Mouse (Mus musculus) olfactory bulb, adult 2 months (tissue): ENCODE results near the gene Gtf2f1. TPM values are rescaled to one million over a fixed set of nuclear protein-coding genes. Genes with fewer than 3 reads are reported as not detected.

ENCODE experiments used
- H3K27ac ChIP-seq: fragments of 200-500 bp; 2 replicates; pipeline ENCODE4 v1.5.1; 2012; ENCODE audit warnings: low read depth, low read length; ENCODE audit not compliant: insufficient read depth
- H3K4me1 ChIP-seq: fragments of 200-500 bp; 2 replicates; pipeline ENCODE4 v1.6.1; 2012; ENCODE audit warnings: low read length; ENCODE audit not compliant: control insufficient read depth, insufficient read depth
- H3K4me3 ChIP-seq: fragments of 200-500 bp; 2 replicates; pipeline ENCODE4 v1.5.1; 2012; ENCODE audit warnings: mild to moderate bottlenecking, low read depth, low read length, moderate library complexity; ENCODE audit not compliant: insufficient read depth
- CTCF ChIP-seq: fragments of 200-500 bp; IDR thresholded peaks from 2 replicates; pipeline ENCODE4 v1.5.1; 2012; ENCODE audit warnings: low read depth, mild to moderate bottlenecking, low read length, moderate library complexity; ENCODE audit not compliant: insufficient read depth
- POLR2A ChIP-seq: fragments of 200-500 bp; IDR thresholded peaks from 2 replicates; pipeline ENCODE4 v1.6.1; 2012; ENCODE audit warnings: mild to moderate bottlenecking, low read depth, low read length, moderate library complexity; ENCODE audit not compliant: insufficient read depth
- WGBS: fragments of 180-500 bp; shearing (Covaris S2); methylation state at CpG from one replicate; pipeline ENCODE4 v1.1.7; 2018; 5-methylcytosine and 5-hydroxymethylcytosine counted together
- polyA plus RNA-seq: library from polyadenylated mRNA; stranded (reverse); fragments of >200 nt; gene quantifications from 2 replicates; pipeline ENCODE4 v1.2.4, GENCODE M21; 2012; ENCODE audit warnings: low replicate concordance; ENCODE audit not compliant: missing spikeins, insufficient read depth, insufficient read length

The Gtf2f1 gene
- polyA plus RNA-seq, 1 experiment: not detected

- H3K4me1 ChIP-seq: peaks cover 8% of the 10 kb centered on the region
- H3K4me3 ChIP-seq: no peak overlapping the region
- 42% methylated on average over 8 of the region's 8 CpGs for WGBS
- TF ChIP-seq POLR2A (no peak), CTCF (no peak)
- H3K27ac ChIP-seq: no peak overlapping the region
Observed at GRCm38 (mm10) chr17:57038978-57039377, 27.9 kb upstream of the Gtf2f1 start.

- no peak overlapping the region for H3K4me3 ChIP-seq
- 0 out of 2 replicates have a peak overlapping the region, but pooled peaks have one; percentile 93 for H3K27ac ChIP-seq
- H3K4me1 ChIP-seq: peaks cover 10% of the 10 kb centered on the region
- TF ChIP-seq POLR2A (no peak), CTCF (no peak)
- 86% methylated on average over 4 of the region's 4 CpGs for WGBS
Observed at GRCm38 (mm10) chr17:57032854-57033253, 21.8 kb upstream of the Gtf2f1 start.

DNA sequence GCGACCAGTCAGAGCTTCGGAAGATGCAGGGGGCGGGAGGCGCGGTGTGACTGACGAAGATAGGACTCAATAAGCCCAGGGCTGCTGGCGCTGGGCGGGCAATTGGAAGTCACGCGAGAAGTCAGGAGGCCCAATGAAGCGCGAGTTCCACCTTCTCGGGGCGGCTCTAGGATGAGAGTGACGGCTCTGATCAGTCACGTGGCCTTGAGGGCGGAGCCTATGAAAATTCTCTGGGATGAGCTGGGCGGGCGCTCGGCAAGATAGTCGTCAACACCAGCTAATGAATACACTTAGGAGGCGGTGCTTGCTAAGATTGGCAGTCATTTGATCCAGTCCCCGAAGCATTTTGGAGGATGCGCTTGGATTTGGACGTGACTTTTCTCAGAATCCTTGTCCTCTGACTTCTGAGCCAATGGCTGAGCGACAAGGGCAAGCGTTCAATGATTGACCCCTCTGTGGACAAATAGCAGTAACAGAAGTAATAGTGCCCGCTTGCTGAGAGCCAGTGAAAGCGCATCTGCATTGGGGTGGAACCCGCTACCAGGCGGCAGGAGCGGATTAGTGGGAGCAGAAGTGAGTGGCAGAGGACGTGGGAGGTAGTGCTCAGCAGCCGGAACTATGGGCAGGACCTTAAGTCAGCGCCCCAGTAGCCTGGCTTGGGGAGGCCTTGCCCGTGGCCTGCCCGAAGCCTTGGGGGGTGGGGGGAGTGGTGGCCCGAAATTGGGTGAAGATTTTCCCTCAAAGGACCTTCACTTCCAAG, 20.8 kb upstream of the Gtf2f1 start:
- no peak for TF ChIP-seq CTCF
- TF ChIP-seq POLR2A: peak; percentile 62
- peak overlapping the region; percentile 93 for H3K27ac ChIP-seq
- peaks cover 10% of the 10 kb centered on the region for H3K4me1 ChIP-seq
- H3K4me3 ChIP-seq: peak overlapping the region; percentile 57
- under 1% methylated on average over 38 of the region's 38 CpGs for WGBS

- 1% methylated on average over 99 of the region's 99 CpGs for WGBS
- no peak for TF ChIP-seq CTCF
- TF ChIP-seq POLR2A: peak; percentile 61
- Histone ChIP-seq H3K4me3 (peak within 1 kb of the TSS; percentile 91), H3K27ac (peak within 1 kb of the TSS; percentile 93), H3K4me1 (peaks cover 10% of the 10 kb centered on the region)
Observed at GRCm38 (mm10) chr17:57030931-57031660, 20.0 kb upstream of the Gtf2f1 start, which contains the start of gene Khsrp. TSS of gene Khsrp (minus strand) at chr17:57031522.

GRCm38 (mm10) chr17:57029691-57030090, 18.6 kb upstream of the Gtf2f1 start:
- Histone ChIP-seq H3K4me1 (peaks cover 10% of the 10 kb centered on the region), H3K4me3 (peak overlapping the region; percentile 25), H3K27ac (no peak overlapping the region)
- WGBS: 26% methylated on average over 8 of the region's 8 CpGs
- no peak for TF ChIP-seq CTCF
- no peak for TF ChIP-seq POLR2A

GRCm38 (mm10) chr17:57027471-57027870, 16.4 kb upstream of the Gtf2f1 start:
- peaks cover 8% of the 10 kb centered on the region for H3K4me1 ChIP-seq
- H3K4me3 ChIP-seq: no peak overlapping the region
- H3K27ac ChIP-seq: no peak overlapping the region
- WGBS: 78% methylated on average over 4 of the region's 4 CpGs
- TF ChIP-seq POLR2A (no peak), CTCF (no peak)

GRCm38 (mm10) chr17:57020960-57021359, 9.9 kb upstream of the Gtf2f1 start:
- TF ChIP-seq CTCF (no peak), POLR2A (no peak)
- Histone ChIP-seq H3K4me3 (no peak overlapping the region), H3K27ac (no peak overlapping the region), H3K4me1 (no peaks in the 10 kb centered on the region; the same call in 1 of the 2 replicates)
- 91% methylated on average over 5 of the region's 5 CpGs for WGBS

GRCm38 (mm10) chr17:57019693-57020092, 8.6 kb upstream of the Gtf2f1 start:
- TF ChIP-seq CTCF: no peak
- no peak for TF ChIP-seq POLR2A
- H3K4me1 ChIP-seq: no peaks in the 10 kb centered on the region
- 85% methylated on average over 2 of the region's 2 CpGs for WGBS
- no peak overlapping the region for H3K4me3 ChIP-seq
- no peak overlapping the region for H3K27ac ChIP-seq

DNA sequence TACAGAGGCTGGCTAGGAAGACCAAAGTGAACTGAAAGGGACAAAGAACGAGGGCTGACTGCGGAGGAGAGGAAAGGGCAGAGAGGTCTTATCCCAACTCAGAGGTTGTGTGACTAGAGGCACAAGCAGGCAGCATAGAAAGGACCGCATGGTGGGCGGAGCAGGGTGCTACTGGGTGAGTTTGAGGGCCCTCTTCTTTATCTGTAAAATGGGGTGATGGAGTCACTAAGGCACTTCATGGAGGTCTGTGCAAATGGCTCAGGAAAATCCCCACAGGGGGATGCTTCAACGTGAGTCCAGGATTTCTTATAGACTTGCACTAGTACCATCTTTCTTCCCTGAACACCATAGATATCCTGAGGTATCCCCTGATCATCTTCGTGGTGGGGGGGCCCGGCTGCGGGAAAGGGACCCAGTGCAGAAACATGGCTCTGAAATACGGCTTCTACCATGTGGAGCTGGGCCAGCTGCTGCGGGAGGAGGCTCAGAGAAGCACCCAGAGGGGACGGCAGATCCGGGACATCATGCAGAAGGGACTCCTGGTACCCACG, 1.2 kb upstream of the Gtf2f1 start:
- TF ChIP-seq POLR2A (no peak), CTCF (no peak)
- 70% methylated on average over 13 of the region's 13 CpGs for WGBS
- H3K4me3 ChIP-seq: peak overlapping the region; percentile 83
- peak overlapping the region; percentile 98 for H3K27ac ChIP-seq
- peaks cover 11% of the 10 kb centered on the region for H3K4me1 ChIP-seq
